Mouse (Mus musculus) lung, adult 2 months (tissue): ENCODE data around the gene Gak.

Source experiments
- CTCF ChIP-seq: fragments of 200-500 bp; IDR thresholded peaks from 2 replicates; pipeline ENCODE4 v1.5.1; 2011; ENCODE audit warnings: mild to moderate bottlenecking, low read length, control low read depth; ENCODE audit not compliant: insufficient read depth
- POLR2A ChIP-seq: fragments of 200-500 bp; IDR thresholded peaks from 2 replicates; pipeline ENCODE4 v1.6.1; 2011; ENCODE audit warnings: low read depth, mild to moderate bottlenecking, control low read depth, low read length, borderline replicate concordance; ENCODE audit errors: extremely low read depth

DNA sequence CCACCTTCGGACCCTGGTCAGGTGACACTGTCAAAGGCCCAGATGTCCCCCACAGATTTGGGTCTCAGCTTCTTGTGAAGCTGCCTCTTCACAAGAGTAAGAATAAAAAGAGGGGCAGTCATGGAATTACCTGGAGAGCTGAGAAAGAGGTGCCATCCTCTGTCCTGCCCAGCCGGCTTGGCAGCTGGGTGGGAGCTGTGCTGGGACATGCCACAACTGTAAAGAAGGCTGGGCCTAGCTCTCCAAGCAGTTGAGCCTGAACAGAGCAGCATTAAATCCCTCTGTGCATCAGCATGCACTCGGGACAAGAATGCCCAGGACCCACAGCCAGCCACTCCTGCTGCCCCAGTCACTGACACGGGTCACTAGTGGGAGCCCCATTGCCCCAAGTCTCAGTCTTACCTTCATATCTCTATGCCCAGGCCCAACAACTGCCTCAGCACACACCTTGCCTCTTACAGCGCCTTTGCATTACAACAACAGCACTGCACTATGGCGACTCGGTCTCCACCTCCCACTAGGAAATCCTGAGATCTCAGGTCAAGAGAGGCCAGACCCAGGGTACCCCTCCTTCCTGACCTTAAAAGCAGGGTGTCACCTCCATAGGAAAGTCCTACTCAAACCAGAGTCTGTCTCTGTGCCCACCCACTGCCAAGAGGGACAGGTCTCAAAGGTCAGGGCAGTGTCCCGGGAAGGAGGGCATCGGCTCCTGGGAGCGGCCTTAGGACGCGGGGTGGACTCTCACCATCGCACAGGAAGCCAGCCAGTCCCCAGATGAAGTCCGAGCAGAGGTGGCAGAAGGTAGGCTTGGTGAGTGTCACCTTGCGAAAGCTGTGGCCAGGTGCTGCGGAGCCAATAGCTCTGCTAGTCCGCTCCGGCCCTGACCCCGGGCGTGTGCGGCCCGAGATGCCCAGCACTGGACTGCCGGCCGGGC is 30.4 kb upstream of the Gak start, which contains the start of gene Idua:
- no peak for TF ChIP-seq POLR2A
- no peak for TF ChIP-seq CTCF
